Mouse (Mus musculus) liver, embryonic 15.5 days (tissue): Measurements from ENCODE around the gene Glipr1. TPM values are rescaled to one million over a fixed set of nuclear protein-coding genes. Genes with fewer than 3 reads are reported as not detected.

Source experiments
- ATAC-seq: fragments of 200-750 bp; cut with Nextera tagmentation; 2 replicates; pipeline ENCODE4 v1.8.0; 2017; ENCODE audit warnings: moderate number of reproducible peaks, mild to moderate bottlenecking, moderate library complexity; ENCODE audit not compliant: insufficient read depth
- H3K27ac ChIP-seq: fragments of 300-500 bp; sonication (generic); replicated peaks from 2 replicates; pipeline ENCODE4 v1.5.1; 2015; ENCODE audit warnings: mild to moderate bottlenecking, inconsistent platforms
- H3K27me3 ChIP-seq: fragments of 300-500 bp; sonication (generic); 2 replicates; pipeline ENCODE4 v1.6.1; 2015; ENCODE audit warnings: mild to moderate bottlenecking, inconsistent platforms
- H3K36me3 ChIP-seq: fragments of 300-500 bp; sonication (generic); replicated peaks from 2 replicates; pipeline ENCODE4 v1.6.1; 2015; ENCODE audit warnings: moderate library complexity, mild to moderate bottlenecking, inconsistent platforms
- H3K4me1 ChIP-seq: fragments of 300-500 bp; sonication (generic); replicated peaks from 2 replicates; pipeline ENCODE4 v1.6.1; 2015; ENCODE audit warnings: inconsistent platforms
- H3K4me2 ChIP-seq: fragments of 300-500 bp; sonication (generic); 2 replicates; pipeline ENCODE4 v1.6.1; 2015; ENCODE audit warnings: moderate library complexity, mild to moderate bottlenecking, inconsistent platforms
- H3K4me3 ChIP-seq: fragments of 300-500 bp; sonication (generic); replicated peaks from 2 replicates; pipeline ENCODE4 v1.5.1; 2015; ENCODE audit warnings: mild to moderate bottlenecking, inconsistent platforms
- H3K9ac ChIP-seq: fragments of 300-500 bp; sonication (generic); 2 replicates; pipeline ENCODE4 v1.6.1; 2015; ENCODE audit warnings: moderate library complexity, mild to moderate bottlenecking, inconsistent platforms
- H3K9me3 ChIP-seq: fragments of 300-500 bp; sonication (generic); replicated peaks from 2 replicates; pipeline ENCODE4 v1.6.1; 2016; ENCODE audit warnings: inconsistent platforms
- WGBS: fragments of 180-500 bp; shearing (Covaris S2); methylation state at CpG from one replicate; pipeline ENCODE4 v1.1.7; 2015; ENCODE audit warnings: mixed read lengths; ENCODE audit not compliant: insufficient replicate concordance; 5-methylcytosine and 5-hydroxymethylcytosine counted together
- polyA plus RNA-seq: library from polyadenylated mRNA; unstranded; fragments of >200 nt; fragmentation: Nextera tagmentation; extraction: Ambion mirVana; gene quantifications from 2 replicates; pipeline ENCODE4 v1.2.1, GENCODE M21; 2015

The Glipr1 gene
- polyA plus RNA-seq, 1 experiment from 2014 or later: 10.7 TPM

DNA sequence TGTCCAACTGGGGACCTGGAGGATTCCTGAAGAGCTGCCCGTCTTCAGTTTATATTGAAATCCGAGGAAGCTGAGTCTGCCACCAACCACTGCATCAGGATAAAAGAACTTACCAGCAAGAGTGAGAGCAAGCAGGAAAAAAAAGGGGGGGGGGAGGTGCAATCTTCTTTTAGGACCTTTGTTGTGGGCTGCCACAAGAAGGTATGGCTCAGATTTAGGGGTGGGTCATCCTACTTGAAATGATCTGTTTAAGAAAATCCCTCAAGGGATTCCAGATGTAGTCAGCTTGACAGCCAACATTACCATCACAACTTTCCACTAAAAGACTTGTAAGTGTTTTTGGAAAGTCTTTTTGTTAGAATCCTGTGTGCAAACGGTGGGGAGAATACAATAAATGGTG lies 2.7 kb downstream of the Glipr1 start:
- Histone ChIP-seq H3K9ac (no peak overlapping the region), H3K9me3 (no peaks in the 10 kb centered on the region)

DNA sequence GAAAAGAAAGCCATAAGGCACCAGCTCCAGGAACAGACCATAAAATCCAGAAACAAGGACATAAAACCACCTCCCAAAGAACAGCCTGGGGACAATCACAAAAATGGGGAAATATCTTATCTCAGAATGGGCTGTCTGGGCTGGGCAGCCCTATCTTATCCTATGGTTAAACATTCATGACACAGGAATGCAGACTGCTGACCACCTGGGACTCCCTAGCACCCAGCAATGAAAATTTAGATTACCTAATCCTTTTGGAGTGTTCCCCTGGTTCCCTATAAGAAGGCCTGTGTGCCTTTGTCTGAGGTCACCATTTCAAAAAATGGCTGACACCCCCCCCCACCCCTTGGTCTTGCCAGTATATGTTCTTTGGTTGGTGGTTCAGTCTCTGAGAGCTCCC lies 4.8 kb downstream of the Glipr1 start:
- Histone ChIP-seq H3K9ac (no peak overlapping the region), H3K27ac (no peak overlapping the region), H3K9me3 (no peaks in the 10 kb centered on the region), H3K4me1 (peaks cover 26% of the 10 kb centered on the region), H3K4me2 (no peak overlapping the region), H3K27me3 (no peaks in the 10 kb centered on the region), H3K4me3 (no peak overlapping the region), H3K36me3 (no peaks in the 10 kb centered on the region)
- ATAC-seq: no peak

More for the DNA sequence above, 2.7 kb downstream of the Glipr1 start:
- Histone ChIP-seq H3K4me1 (peaks cover 31% of the 10 kb centered on the region), H3K27me3 (no peaks in the 10 kb centered on the region), H3K36me3 (no peaks in the 10 kb centered on the region), H3K27ac (no peak overlapping the region), H3K4me3 (no peak overlapping the region), H3K4me2 (no peak overlapping the region)
- ATAC-seq: no peak
- 48% methylated on average over 3 of the region's 3 CpGs for WGBS

- H3K4me1 ChIP-seq: peaks cover 18% of the 10 kb centered on the region
- H3K27me3 ChIP-seq: no peaks in the 10 kb centered on the region
- WGBS: 38% methylated on average over 8 of the region's 8 CpGs
- no peak overlapping the region for H3K9ac ChIP-seq
- no peaks in the 10 kb centered on the region for H3K9me3 ChIP-seq
- no peak for ATAC-seq
- H3K27ac ChIP-seq: peak overlapping the region; percentile 48
- H3K36me3 ChIP-seq: no peaks in the 10 kb centered on the region
- H3K4me3 ChIP-seq: peak overlapping the region; percentile 33
- H3K4me2 ChIP-seq: peak overlapping the region; percentile 41
Observed at GRCm38 (mm10) chr10:111996911-111997347, 5.5 kb downstream of the Glipr1 start.

DNA sequence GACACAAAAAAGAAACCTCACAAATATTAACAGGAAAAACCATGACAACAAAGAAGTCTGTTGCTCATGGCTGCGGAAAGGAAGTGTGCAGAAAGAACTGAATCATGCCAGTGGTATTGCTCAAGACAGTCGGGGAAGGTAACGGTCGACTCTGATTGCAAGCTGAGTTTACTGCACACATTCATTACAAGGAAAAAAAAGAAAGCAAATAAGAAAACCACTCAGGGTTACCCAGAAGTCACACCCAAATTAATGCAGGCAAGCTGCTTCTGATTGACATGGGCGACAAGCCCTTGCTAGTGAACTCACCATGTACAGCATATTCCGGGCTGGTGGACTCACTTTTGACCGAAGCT lies 5.9 kb downstream of the Glipr1 start:
- peak overlapping the region; percentile 41 for H3K4me2 ChIP-seq
- no peaks in the 10 kb centered on the region for H3K9me3 ChIP-seq
- peaks cover 14% of the 10 kb centered on the region for H3K4me1 ChIP-seq
- H3K36me3 ChIP-seq: no peaks in the 10 kb centered on the region
- H3K27me3 ChIP-seq: no peaks in the 10 kb centered on the region
- no peak overlapping the region for H3K9ac ChIP-seq
- ATAC-seq: no peak
- 34% methylated on average over 7 of the region's 7 CpGs for WGBS
- peak overlapping the region; percentile 33 for H3K4me3 ChIP-seq
- peak overlapping the region; percentile 48 for H3K27ac ChIP-seq

DNA sequence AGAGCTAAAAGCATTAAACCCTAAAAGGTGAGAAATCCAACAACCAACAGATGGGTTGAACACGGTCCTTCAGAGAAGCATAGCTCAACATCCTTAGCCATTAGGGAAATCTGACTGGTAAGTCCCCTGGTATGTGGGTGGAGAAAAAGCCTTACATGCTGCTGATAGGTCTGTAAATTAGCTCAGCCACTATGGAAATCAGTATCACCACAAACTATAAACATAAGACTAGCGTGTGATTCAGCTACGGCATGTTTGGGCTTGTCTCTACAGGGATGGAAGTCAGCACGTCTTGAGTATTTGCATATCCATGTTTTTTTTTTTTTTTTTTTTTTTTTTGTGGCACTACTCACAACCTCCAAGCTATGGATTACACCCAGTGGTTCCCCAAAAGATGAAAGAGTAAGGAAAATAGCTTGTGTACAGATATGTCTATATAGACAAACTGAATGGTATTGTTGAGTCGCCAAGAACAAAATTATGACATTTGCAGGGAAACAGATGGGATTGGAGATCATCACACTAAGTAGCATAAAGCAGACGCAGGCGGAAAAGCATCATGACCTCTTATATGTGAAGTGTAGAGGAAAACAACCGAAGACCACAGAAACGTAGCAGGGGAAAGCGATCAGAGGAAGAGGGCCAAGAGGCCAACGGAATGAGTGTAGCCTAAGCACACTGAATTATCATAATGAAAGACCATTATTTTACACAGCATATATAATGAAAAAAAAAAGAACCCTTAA lies 6.5 kb downstream of the Glipr1 start:
- H3K9me3 ChIP-seq: no peaks in the 10 kb centered on the region
- H3K9ac ChIP-seq: no peak overlapping the region
- H3K27me3 ChIP-seq: no peaks in the 10 kb centered on the region
- no peak for ATAC-seq
- H3K27ac ChIP-seq: 0 out of 2 replicates have a peak overlapping the region, but pooled peaks have one; percentile 48
- peak overlapping the region; percentile 33; the same call in 1 of the 2 replicates for H3K4me3 ChIP-seq
- no peaks in the 10 kb centered on the region for H3K36me3 ChIP-seq
- peaks cover 11% of the 10 kb centered on the region for H3K4me1 ChIP-seq
- H3K4me2 ChIP-seq: no peak overlapping the region; the same call in 1 of the 2 replicates
- 51% methylated on average over 11 of the region's 11 CpGs for WGBS

- H3K9ac ChIP-seq: no peak overlapping the region
- H3K27me3 ChIP-seq: no peaks in the 10 kb centered on the region
- peaks cover 42% of the 10 kb centered on the region for H3K36me3 ChIP-seq
- ATAC-seq: 0 out of 2 replicates have a peak, but pooled peaks have one; percentile 22
- 72% methylated on average over 6 of the region's 6 CpGs for WGBS
- no peak overlapping the region for H3K4me3 ChIP-seq
- H3K27ac ChIP-seq: no peak overlapping the region; the same call in 1 of the 2 replicates
- H3K4me1 ChIP-seq: no peaks in the 10 kb centered on the region
- H3K9me3 ChIP-seq: no peaks in the 10 kb centered on the region
- no peak overlapping the region for H3K4me2 ChIP-seq
Observed at GRCm38 (mm10) chr10:111986453-111986852, 16.0 kb downstream of the Glipr1 start.

GRCm38 (mm10) chr10:111983070-111983469 lies 19.4 kb downstream of the Glipr1 start:
- Histone ChIP-seq H3K9me3 (no peaks in the 10 kb centered on the region), H3K27me3 (no peaks in the 10 kb centered on the region), H3K36me3 (peaks cover 73% of the 10 kb centered on the region), H3K4me3 (no peak overlapping the region), H3K27ac (no peak overlapping the region), H3K4me2 (no peak overlapping the region), H3K9ac (no peak overlapping the region), H3K4me1 (no peaks in the 10 kb centered on the region)
- no peak for ATAC-seq
- 70% methylated on average over 5 of the region's 5 CpGs for WGBS

DNA sequence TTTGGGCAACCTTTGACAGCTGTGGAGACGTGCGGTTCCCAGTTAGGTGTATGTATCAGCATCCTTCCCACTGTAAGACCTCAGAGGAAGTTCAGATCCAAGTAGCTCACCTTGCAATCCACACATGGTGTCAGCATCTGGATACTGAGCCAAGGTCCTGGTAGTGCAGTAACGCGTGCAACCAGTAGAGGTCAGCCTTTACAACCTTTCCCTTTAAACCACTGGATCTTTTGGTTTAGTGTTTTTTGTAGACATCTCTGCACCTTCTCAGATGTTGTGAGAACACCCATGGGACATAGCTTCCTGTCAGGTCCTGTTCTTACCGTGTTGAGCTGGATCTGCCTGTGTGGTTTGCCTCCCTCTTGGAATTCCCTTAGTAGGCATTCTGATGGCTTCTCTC lies 24.8 kb downstream of the Glipr1 start:
- Histone ChIP-seq H3K27ac (no peak overlapping the region), H3K4me2 (no peak overlapping the region), H3K4me3 (no peak overlapping the region), H3K27me3 (no peaks in the 10 kb centered on the region), H3K9me3 (no peaks in the 10 kb centered on the region), H3K36me3 (peaks cover 65% of the 10 kb centered on the region), H3K9ac (no peak overlapping the region), H3K4me1 (peaks cover 11% of the 10 kb centered on the region)
- WGBS: 34% methylated on average over 5 of the region's 5 CpGs
- ATAC-seq: no peak

- Histone ChIP-seq H3K27me3 (no peaks in the 10 kb centered on the region), H3K4me3 (peak within 1 kb of the TSS; percentile 79), H3K36me3 (peaks cover 24% of the 10 kb centered on the region), H3K27ac (peak within 1 kb of the TSS; percentile 73), H3K4me2 (peak within 1 kb of the TSS; percentile 83), H3K9me3 (no peaks in the 10 kb centered on the region), H3K9ac (peak within 1 kb of the TSS; percentile 76), H3K4me1 (peaks cover 13% of the 10 kb centered on the region)
- WGBS: under 1% methylated on average over 51 of the region's 51 CpGs
- peak; percentile 98 for ATAC-seq
Observed at GRCm38 (mm10) chr10:111972542-111973361, 29.7 kb downstream of the Glipr1 start, which contains the start of gene Krr1. TSS of gene Krr1 (plus strand) at chr10:111972664.

GRCm38 (mm10) chr10:111971929-111972328 lies 30.5 kb downstream of the Glipr1 start:
- Histone ChIP-seq H3K36me3 (peaks cover 18% of the 10 kb centered on the region), H3K4me2 (peak overlapping the region; percentile 83; the same call in 1 of the 2 replicates), H3K4me1 (peaks cover 13% of the 10 kb centered on the region), H3K4me3 (no peak overlapping the region), H3K9ac (no peak overlapping the region), H3K27me3 (no peaks in the 10 kb centered on the region), H3K9me3 (no peaks in the 10 kb centered on the region), H3K27ac (no peak overlapping the region)
- 71% methylated on average over 3 of the region's 3 CpGs for WGBS
- ATAC-seq: no peak

- Histone ChIP-seq H3K4me1 (no peaks in the 10 kb centered on the region), H3K9me3 (no peaks in the 10 kb centered on the region), H3K9ac (no peak overlapping the region), H3K27ac (no peak overlapping the region), H3K4me3 (no peak overlapping the region), H3K36me3 (no peaks in the 10 kb centered on the region), H3K4me2 (no peak overlapping the region), H3K27me3 (no peaks in the 10 kb centered on the region)
- WGBS: 47% methylated on average over 4 of the region's 4 CpGs
- ATAC-seq: no peak
Observed at GRCm38 (mm10) chr10:111966394-111966793, 36.0 kb downstream of the Glipr1 start.
